Mouse (Mus musculus) left cerebral cortex, adult 18-20 months (tissue): ENCODE measurements around the gene Gpr31b. TPM values are rescaled to one million over a fixed set of nuclear protein-coding genes. Genes with fewer than 3 reads are reported as not detected.

Source experiments
- total RNA-seq, 2 experiments: library from RNA; stranded (reverse); gene quantifications; 2 replicates each; pipeline ENCODE4 v1.2.3; 2021

Gene Gpr31b
- total RNA-seq, 2 experiments from 2014 or later: not detected

Other genes with a start within 250 kb of the Gpr31b start
- 10 to 100 TPM; 33.7 to 39.3 TPM for gene Mas1, start 184.2 kb downstream of the Gpr31b start, total RNA-seq
- gene Mrgprh, start 176.3 kb downstream of the Gpr31b start, total RNA-seq: not detected
- gene Pnldc1, start 142.1 kb downstream of the Gpr31b start, total RNA-seq: 1 to 10 TPM; 2.3 to 4.2 TPM
- 100 to 1,000 TPM; 221 to 227 TPM for gene Tcp1, start 136.6 kb downstream of the Gpr31b start, total RNA-seq
- gene Mrpl18, start 136.0 kb downstream of the Gpr31b start, total RNA-seq: 10 to 100 TPM; 60.4 to 66.3 TPM
- gene Acat3, start 111.7 kb downstream of the Gpr31b start, total RNA-seq: 1 to 10 TPM; 4.8 to 5.5 TPM
- 10 to 100 TPM; 63.4 to 71.2 TPM for gene Acat2, start 91.5 kb downstream of the Gpr31b start, total RNA-seq
- gene Wtap, start 58.1 kb downstream of the Gpr31b start, total RNA-seq: 10 to 100 TPM; 54.5 to 58.9 TPM
- gene Sod2, start 45.5 kb downstream of the Gpr31b start, total RNA-seq: 100 to 1,000 TPM; 272 to 273 TPM
- gene Tcp10b, start 8.8 kb upstream of the Gpr31b start, total RNA-seq: under 1 TPM; 0.73 to 0.91 TPM
- not detected for gene Unc93a, start 79.5 kb upstream of the Gpr31b start, total RNA-seq
- gene Smok2a, start 168.9 kb upstream of the Gpr31b start, total RNA-seq: not detected
- gene Smok2b, start 178.0 kb upstream of the Gpr31b start, total RNA-seq: under 1 TPM in 1 of 2 experiments, not detected in 1; 0.21 TPM